Mouse (Mus musculus) layer of hippocampus, adult 8-10 months (tissue): ENCODE results near the gene Itgad. TPM values are rescaled to one million over a fixed set of nuclear protein-coding genes. Genes with fewer than 3 reads are reported as not detected.
"Not testable (repeated sequence)": the region's sequence is repeated elsewhere in the genome, so short reads cannot be mapped to it uniquely, and the experiment has no call there.

ENCODE experiments used
- DNase-seq, 2 experiments: peaks; one replicate each; pipeline ENCODE4 v3.0.0; 2022; ENCODE audit warnings: low spot score in 2 of 2
- total RNA-seq, 4 experiments: library from RNA; stranded (reverse); gene quantifications; 2 replicates each; pipeline ENCODE4 v1.2.4; 2022

The Itgad gene
- 1 to 10 TPM in 1 of 4 experiments, under 1 TPM in 3; 0.61 to 1.7 (median 0.83) TPM for total RNA-seq

DNA sequence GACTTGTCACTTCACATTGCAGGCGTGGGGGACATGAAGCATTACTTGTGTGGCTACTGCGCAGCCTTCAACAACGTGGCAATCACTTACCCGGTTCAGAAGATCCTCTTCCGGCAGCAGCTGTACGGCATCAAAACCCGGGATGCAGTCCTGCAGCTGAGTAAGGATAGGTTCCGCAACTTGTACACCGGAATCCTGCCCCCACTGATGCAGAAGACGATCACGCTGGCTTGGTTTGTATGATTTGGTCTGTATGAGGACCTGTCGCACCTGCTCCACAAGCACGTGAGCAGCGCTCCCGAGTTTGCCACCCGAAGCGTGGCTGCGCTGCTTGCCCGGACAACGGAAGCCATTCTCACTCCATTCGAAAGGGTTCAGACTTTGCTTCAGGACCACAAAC is at the start of gene Itgad:
Gene Itgad (plus strand): TSS at position 301 of the 400 bp plus-strand sequence.
- DNase-seq: no peak

DNA sequence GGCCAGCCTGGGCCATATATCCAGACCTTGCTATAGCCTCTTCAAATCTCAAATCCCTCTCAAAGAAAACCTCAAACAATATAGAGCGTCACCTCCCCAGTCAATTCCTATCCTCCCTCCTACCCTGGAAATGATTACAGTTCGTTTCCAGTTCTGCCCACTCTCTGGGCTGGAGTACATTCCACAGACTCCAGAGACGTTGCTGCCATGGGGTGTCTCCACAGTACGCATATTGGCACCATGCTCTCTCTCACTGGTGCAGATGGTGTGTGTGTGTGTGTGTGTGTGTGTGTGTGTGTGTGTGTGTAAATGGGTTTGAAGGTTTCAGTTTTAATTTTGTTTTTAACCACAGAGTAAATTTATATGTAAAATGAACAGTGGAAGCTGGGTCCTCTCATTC is 48.9 kb upstream of the Itgad start:
- DNase-seq: peak; percentile 19 to 49

DNA sequence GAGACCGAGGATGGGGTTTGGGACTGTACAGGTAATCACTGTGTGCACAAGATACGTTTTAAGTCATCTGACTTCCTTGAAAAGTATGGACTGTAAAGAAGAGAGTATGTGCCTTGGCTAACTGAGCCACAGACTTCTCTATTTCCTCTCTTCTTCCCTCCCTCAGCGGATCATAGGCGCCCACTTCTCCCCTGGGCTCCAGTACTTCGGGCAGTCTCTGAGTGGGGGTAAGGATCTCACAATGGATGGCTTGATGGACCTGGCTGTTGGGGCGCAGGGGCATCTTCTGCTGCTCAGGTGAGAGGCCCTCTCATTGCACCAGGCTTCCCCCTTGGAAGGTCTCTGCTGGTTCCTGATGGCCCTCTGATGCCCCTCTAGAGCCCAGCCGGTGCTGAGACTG is 46.7 kb upstream of the Itgad start:
- DNase-seq: no peak

DNA sequence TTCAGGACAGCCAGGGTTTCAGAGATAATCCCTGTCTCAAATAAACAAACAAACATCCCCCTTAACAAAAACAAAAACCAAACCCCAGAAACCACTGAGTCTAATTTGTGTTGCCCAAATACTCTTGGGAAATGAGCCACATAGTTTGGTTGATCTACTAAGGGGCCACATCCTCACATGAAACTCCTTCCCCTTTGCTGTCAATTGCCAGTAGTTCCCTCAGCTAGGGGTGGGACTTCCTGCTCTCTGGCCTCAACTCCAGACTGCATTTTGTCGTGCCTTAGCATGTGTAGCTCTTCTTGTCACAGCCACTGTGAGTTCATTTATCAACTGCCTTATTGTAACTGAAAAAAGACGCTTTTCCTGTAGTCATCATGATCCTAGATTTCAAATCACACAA is 43.9 kb upstream of the Itgad start:
- DNase-seq: no peak

DNA sequence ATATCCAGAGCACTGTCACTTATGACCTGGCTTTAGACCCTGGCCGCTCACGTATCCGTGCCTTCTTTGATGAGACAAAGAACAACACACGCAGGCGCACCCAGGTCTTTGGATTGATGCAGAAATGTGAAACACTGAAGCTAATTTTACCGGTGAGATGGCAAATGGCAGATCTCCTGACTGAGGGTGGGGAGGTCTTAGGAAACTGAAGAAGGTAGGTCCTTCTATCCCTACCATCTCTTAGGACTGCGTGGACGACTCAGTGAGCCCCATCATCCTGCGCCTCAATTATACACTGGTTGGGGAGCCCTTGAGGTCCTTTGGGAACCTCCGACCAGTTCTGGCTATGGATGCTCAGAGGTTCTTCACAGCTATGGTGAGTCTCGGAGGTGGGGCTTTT is 42.0 kb upstream of the Itgad start:
- no peak for DNase-seq

DNA sequence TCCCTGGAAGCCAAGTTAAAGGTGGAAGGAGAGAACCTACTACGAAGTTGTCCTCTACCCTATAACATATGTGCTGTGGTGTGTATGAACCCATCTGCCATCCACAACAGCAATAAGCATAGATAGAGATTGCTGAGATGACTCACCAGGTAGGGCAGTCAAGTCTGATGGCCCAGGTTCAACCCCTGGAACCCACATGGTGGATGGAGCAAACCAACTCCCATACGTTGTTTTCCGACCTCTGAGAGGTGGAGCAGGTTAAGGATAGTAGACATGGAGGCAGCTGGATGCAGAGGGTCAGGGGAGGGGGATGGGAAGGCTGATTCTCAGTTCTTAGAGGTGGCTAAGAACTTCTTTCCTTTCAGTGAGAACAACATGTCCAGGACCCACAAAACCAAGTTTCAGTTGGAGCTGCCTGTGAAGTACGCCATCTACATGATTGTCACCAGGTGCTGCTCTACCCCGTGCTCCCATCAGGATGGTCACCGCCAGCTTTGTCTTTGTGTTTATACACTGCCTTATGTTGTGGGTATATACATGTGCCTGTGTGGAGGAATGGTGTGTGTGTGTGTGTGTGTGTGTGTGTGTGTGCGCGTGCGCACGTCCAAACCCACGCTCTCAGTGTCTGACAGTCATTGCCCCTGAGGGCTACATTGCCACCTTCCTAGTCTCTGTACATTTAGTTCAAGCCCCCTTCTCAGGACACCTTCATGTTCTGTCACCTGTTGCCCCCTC is 39.6 kb upstream of the Itgad start:
- DNase-seq: no peak

DNA sequence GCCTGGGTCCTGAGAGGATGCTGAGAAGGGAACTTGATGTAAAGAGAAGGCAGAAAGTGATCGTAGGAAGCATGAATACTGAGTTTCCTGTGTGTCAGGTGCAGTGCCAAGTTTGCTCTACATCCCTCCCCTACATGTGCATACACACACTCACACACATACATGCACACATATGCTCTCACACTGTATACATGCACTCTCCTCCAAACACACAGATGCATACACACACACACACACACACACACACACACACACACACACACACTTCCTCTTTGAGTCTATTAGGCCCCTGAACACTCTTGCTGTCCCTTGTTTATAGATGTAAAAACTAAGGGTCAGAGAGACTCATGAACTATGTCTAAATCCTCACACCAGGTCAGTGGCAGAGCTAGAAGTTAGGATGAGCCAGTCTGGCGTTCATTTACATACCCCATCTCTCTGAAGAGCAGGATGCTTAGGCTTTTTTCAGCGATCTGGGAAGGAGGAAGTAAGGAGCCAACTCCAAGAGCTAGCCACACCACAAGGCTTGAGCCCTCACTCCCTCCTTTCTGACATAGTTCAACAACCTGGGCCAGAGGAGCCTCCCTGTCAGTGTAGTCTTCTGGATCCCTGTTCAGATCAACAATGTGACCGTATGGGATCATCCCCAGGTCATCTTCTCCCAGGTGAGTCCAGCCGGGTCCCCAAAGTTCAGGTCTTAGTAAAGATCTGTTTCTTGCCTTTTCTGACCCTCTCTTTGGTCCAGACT is 38.8 kb upstream of the Itgad start:
- no peak for DNase-seq

DNA sequence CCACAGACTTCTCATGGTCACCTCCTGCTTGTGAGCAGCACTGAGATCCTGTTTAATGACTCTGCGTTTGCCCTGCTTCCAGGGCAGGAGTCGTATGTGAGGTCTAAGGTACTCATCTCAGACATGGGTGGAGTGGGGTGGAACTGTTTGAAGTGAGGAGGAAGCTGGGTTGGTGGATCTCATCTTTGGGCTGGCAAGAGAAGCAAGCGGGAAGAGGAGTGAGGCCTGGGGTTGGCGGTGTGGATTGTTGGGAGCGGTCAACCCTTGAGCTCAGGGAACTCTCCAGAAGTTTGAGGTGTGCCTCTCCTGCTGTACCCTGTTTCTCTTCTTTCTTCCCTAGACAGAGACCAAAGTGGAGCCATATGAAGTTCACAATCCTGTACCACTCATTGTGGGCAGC is 37.8 kb upstream of the Itgad start:
- no peak for DNase-seq

- no peak for DNase-seq
Observed at GRCm38 (mm10) chr7:128119726-128120490, 34.3 kb upstream of the Itgad start.

GRCm38 (mm10) chr7:128128741-128129720 is 25.1 kb upstream of the Itgad start, which contains the start of gene Itgax:
Gene Itgax, plus strand, starts transcription at chr7:128129547.
- DNase-seq: no peak

GRCm38 (mm10) chr7:128132148-128132547 is 22.0 kb upstream of the Itgad start:
- no peak for DNase-seq

- no peak for DNase-seq
Observed at GRCm38 (mm10) chr7:128133596-128133995, 20.6 kb upstream of the Itgad start.

GRCm38 (mm10) chr7:128136927-128137326 is 17.2 kb upstream of the Itgad start:
- no peak for DNase-seq

DNA sequence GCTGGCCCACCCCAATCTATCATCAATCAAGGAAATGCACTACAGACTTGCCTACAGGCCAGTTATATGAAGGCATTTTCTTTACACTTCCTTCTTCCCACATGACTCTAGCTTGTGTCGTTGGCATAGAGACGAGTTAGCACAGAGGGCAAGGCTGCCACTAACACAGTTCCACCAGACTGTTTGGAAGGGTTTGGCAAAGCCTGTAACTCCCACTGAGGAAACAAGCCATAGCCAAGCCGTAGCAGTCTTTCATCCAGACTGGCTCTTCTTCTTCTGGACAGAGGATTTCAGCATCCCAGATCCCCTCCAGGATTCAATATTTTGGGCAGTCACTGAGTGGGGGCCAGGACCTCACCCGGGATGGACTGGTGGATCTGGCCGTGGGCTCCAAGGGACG is 14.6 kb upstream of the Itgad start:
- DNase-seq: no peak

DNA sequence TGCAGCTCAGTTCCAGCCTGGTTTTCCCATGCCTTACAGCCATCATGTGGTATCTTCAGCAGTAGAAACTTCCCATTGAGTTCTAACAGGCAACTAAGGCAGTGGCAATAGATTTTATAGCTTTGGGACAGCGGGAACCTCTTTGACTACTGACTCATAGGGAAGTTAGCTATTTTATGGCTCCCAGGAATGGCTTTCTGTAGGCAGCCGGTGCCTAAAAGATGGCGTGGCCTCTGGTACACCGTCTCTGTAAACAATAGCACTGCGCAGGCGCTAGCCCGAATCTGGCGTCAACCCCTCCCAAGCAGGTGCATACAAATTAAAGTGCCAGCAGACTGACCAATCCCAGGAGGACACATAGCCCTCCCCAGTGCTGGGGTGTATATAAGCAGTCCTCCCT is 3.2 kb upstream of the Itgad start:
- no peak for DNase-seq

DNA sequence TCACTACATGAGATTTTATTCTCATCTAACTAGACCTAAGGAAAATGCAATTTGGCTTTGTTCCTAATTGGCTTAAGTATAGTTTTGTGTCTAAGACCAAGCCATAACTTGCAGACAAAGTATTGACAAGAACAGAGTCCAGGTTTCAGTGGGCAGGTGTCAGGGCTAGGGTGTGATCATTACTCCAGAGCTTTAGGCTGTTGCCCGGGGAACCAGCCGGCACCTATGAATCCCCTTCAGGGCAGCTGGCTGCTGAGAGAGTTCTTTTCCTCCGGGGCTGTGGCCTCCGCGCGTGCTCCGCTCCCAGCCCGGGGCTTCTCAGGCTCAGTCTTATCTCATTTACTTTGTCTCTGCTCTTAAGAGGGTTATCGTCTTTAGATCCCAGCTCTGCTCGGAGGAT is 748 bp downstream of the Itgad start:
- DNase-seq: no peak

DNA sequence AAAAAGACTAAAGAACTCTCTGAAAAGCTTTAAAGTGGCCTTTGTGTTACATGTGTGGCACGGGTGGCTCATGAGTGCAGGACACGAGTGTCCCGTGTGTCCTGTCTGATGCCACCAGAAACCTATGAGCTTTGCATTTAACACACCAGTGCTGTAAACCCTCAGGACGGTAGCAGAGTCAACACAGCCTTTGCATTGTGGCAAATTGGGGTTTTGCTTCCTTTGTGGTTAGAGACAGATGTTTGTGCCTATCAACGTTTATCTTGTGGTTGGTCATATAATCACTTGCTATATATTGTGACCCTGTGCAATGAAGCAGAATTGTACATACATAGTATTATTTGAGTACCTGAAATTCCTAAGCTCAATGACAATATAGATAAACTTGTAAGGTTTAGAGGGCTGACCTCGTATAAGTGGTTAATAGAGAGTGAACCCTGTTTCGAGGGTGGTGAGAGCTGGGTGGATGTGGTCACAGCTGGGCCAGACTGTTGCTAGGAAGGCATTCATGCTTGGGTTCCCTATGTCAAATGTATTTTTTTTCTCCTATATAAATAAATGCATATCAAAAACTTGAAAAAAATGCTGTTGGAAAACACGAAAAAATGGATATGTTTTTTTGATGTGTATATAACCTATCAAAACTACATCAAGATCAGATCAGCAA is 4.6 kb downstream of the Itgad start:
- not testable (repeated sequence) for DNase-seq

- no peak for DNase-seq
Observed at GRCm38 (mm10) chr7:128164001-128164400, 9.8 kb downstream of the Itgad start.

- no peak for DNase-seq
Observed at GRCm38 (mm10) chr7:128166391-128166790, 12.2 kb downstream of the Itgad start.

GRCm38 (mm10) chr7:128169996-128170395 is 15.8 kb downstream of the Itgad start:
- DNase-seq: no peak
